Mouse (Mus musculus) cerebellum, adult 9-11 months (tissue): ENCODE results near the gene Stambp.

Experiments used
- DNase-seq: peaks from one replicate; pipeline ENCODE4 v3.0.0; 2022

Gene Stambp

DNA sequence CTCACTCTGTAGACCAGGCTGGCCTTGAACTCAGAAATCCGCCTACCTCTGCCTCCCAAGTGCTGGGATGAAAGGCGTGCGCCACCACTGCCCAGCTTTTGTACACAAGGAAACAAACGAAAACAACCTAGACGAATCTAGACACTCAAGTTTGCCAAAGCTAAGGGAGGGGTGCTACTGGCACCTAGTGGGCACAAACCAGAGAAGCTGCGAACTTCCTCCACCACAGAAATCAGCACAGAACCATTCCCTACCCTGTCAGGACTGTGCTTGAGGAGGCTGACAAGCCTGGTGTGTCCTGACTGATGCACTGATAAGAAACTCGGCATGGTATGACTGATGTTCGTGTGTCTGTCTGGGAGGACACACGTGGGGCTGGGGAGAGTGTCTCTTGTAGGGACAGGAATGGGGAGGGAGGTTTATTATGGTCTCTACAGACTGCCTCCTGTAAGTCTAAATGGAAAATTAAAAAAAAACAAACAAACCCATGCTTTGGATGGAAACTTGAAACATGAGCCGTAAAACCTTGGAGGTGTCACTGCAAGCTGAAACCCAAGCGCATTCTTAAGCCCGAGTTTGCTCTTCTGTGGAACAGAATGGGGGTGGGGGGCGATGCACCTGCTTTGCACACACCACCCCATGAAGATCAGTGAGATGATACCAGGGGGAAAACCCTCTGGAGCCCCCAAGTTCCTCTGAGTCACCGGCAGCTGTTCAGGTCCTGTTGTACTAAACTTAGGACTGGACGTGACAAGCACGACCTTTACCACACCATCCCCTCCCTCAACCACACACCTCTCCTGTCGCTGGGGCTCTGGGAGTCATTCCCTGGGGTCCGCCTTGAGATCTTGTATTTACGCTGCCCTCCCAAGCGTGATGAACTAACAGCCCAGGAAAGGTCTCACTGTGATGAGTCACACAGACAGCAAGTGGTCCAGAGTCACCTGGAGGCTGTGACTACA, 3.3 kb downstream of the Stambp start:
- peak; percentile 35 for DNase-seq

DNA sequence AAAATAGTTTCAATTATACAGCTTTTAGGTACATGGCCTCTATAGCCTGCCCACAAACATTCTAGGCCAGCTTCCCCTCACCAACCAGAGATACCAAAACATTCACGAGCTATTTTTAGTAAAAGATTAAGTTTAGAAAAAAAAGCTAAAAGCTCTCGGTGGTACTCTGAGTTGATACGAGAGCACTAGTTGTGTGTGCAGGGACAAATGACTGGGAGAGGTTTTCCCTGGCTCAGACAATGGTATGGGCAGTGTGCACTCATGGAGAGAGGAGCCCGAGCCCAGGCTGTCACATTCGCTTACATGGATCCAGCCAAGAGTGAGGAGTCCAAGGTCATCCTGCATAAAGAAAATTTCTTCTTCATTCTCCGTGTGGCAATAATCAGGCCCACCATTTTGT, 16.6 kb downstream of the Stambp start:
- DNase-seq, result no peak

DNA sequence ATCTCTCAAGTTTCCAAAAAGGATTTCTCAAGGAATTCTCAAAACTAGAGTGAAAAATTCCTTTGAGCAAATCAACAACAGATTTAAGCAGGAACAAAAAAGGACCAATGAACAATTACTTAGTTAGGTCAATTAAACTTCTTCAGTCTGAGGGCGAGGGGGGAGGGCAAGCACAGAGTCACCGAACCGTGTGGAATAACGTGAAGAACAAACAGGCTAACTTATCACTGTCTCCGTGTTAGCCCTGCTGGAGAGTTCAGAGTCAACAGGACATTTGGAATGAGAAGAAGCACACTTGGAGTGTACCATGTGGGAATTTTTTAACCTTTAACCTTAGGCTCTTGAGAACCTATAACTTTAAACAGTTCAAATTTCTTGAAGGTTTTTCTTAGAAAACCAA, 24.2 kb downstream of the Stambp start:
- DNase-seq, result no peak

DNA sequence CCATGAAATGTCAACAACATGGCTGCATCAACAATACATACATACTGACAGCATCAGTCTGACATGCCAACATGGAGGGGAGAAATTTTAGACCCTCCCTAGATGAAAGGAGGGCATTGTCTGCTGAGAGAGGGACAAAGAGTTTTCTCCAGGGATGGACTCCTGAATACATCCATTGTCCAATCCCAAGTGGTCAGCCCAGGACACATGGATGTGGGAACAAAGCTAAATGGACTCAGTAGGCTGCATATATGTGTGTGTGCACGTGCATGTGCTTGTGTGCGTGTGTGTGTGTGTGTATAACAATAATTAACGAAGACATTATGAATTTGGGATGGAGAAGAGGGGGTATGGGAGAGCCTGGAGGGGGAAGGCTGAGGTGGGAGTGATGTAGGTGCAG, 26.8 kb downstream of the Stambp start:
- no peak for DNase-seq

DNA sequence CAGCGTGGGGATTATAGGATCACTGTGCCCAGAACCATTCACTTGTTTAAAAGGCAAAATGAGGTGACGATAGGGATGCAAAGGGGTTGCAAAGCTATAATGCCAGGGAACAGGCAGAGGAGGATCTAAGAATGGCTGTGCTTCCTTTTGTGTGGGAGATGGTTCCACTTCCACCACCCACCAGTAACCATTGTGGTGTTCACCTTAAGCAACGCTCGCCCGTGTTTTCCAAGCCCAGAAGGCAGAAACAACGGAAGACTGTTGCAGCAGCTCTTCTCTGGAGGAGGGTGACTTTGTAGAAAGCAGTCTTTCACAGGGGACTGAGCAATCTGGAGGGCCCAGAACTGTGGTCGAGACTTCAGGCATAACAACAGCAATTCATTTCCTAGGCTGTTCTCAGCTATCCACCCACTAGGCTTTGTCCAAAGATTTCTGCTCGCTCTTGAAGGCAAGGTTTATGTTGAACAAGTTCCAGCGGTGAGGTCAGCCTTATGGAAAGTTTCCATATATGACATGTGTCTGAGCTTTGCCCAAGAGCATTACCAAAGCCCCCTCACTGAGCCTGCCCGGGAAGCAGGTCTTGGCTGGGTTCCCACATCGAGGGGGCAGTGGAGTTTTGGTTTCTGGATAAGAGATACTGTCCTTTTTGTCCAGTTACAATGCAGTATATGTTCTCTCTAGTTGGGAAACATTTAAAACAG, 30.6 kb downstream of the Stambp start:
- DNase-seq, result peak; percentile 61

DNA sequence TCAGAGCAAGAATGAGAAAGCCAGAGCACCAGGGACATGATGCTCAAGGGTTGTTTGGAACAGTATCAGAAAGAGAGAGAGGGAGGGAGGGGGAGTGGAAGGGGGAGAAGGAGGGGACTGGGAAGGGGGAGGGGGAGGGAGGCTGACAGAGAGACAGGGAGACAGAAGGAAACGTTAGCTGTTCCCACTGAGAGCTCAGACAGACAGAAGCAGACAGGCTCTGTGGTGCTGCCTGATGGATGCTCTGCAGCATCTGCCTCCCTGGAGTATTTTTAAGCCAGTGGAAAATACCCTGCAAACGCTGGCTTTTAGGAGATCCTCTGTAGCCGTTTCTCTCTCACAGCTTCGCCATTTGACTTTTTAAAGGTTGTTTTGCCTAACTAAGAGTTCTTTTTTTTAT, 32.5 kb downstream of the Stambp start:
- no peak for DNase-seq

DNA sequence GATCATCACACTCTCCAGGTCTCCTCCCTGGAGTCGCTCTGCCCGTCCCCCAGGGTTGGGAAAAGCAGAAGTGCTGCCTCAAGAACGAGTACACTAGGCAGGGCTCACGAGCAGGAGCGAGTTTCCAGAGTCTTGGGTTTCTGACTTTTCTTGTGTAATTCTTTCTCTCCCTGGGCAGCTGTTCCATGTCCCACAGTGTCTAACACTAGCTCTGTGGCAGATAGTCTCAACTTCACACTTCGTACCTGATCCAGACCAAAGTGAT, 35.8 kb downstream of the Stambp start:
- no peak for DNase-seq

DNA sequence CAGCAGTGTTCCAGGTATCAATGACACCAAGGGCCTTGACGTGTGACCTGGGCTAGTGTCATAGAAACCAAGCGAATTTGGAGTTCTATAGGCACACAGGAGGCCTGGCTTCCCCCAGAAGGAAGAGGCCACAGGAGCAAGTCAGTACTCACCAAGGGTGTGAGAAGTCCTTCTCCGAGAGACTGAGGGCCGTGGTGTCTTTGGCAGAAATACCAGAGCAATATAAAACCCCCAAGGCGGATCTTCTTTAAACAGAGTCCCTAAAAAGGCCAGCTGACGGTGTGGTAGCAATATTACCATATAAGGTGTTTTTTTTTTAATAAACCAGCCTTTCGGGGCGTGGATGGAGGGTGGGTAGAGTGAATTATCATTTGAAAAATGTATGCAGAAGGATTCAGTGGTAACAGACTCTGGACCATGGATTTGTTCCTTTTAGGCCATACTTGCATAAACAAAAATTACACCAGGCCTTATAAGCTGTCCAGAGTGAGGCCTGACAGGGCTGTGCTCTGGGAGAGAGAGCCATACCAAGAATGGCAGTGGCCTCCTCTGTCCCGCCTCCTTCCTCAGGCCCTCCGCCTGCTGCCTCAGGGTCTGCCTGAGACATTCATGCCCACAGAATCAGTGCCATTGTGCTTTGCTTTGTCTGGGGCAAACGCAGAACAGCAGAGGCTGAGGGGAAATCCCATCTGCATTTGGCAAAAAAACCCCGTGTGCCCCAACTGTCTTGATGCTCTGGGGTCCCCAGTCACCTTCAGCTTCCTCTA, 36.3 kb downstream of the Stambp start, which contains the start of gene Actg2:
Gene Actg2, minus strand, starts transcription at position 238 of the 767 bp plus-strand sequence.
- DNase-seq, result no peak

DNA sequence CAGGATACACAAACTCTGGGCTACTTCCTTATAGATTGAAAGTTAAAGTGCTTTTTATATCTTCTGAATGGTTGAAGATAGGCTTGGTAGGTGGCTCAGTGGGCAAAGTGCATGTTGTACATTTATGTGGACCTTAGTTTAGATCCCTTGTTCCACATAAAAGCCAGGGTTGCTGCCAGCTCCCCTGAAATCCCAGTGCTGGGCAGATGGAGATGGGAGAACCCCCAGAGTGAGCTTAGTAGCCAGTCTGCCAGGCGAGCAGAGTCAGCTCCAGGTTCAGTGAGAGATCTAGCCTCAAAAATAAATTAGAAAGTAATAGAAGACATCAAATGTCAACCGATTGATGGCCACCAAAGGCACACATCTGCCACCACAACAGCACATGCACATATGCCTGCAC, 39.9 kb downstream of the Stambp start:
- peak; percentile 86 for DNase-seq

DNA sequence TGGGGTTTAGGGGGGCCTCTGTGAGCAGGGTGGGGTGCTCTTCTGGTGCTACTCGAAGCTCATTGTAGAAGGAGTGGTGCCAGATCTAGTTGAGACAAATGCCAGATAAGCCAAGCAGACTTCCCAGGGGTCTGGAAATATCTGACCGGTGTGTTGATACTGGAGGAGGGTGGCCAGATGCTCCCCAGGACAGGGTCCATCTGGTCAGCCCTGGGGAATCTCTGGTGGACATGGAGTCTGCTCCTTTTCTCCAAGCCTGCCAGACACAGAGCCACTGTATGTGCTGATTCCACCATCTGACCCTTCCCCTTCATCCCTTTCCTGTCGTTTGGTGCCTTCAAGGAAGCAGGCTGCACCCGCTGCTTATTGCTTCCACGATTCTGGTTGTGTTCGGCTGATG, 49.3 kb downstream of the Stambp start:
- peak; percentile 73 for DNase-seq

DNA sequence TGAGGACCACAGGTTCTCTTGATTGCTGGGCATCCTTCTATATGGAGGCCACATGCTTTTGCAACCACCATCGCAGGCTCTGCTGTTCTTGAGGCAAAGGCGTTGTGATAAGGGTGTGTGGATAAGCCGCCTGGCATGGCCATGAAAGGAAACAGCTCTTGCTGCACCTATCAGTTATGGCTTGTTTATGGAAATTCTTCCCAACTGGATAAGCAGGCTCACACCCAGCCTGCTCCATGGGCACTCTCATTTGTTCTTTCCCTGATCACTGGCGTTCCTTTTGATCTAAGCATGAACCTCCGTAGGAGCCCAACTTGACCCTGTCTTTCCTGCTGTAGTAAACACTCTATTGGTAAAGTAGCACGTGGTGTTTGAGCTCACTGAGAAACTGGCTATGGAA, 50.7 kb downstream of the Stambp start:
- no peak for DNase-seq

DNA sequence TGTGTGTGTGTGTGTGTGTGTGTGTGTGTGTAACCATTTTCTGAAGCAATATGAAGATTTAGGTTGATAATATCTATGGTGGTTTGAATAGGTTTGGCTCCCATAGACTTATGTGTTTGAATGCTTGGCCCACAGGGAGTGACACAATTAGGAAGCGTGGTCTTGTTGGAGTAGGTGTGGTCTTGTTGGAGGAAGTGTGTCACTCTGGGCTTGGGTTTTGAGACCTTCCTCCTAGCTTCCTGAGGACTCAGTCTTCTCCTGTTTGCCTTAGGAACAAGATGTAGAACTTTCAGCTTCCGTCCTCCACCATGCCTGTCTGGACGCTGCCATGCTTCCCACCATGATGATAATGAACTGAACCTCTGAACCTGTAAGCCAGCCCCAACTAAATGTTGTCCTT, 53.9 kb downstream of the Stambp start:
- no peak for DNase-seq

DNA sequence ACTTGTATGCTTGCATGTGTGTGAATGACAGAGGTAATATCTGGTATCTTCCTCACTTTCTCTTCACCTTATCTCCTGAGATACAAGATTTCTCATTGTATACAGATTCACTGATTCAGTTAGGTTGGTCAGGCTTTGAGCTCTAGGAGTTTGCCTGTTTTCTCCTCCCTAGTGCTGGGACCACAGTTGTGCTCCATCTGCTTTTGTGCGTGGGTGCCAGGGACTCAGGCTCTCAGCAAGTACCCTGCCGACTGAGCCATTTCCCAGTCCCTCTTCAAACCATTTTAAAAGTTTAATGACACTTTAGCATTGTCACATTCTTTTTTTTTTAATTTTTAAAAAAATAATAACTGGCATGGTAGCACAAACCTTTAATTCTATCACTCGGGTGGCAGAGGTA, 57.4 kb downstream of the Stambp start:
- DNase-seq, result no peak

DNA sequence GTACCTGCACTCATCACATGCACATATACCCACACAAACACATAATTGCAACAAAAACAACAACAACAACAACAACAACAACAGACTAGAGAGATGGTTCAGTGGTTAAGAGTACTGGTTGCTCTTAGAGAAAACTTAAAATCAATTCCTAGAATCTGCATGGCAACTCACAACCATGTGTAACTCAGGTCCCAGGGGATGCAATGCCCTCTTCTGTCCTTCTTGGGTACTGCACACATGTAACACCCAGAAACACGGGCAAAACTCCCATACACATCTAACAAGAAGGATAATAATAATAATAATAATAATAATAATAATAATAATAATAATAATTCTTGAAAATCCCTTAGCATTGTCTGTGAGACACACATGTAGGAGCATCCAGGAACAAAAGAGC, 60.0 kb downstream of the Stambp start:
- DNase-seq, result peak; percentile 56

DNA sequence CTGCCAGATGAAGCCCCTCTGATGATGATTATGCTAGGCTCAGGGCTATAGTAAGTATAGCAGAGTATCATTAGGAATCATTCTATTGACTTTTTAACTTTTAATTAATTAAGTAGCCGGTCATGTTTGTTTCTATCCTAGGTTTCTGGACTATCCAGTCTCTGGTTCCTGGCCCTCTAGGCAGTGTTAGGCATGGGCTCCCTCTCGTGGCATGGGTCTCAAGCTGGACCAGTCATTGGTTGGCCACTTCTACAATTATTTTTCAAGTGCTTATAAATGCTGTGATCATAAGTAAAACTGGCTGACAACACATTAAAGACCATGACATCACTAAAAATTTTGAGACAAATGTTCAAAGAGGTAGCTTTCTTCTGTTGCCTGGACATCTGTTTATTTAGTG, 62.3 kb downstream of the Stambp start:
- DNase-seq, result no peak

DNA sequence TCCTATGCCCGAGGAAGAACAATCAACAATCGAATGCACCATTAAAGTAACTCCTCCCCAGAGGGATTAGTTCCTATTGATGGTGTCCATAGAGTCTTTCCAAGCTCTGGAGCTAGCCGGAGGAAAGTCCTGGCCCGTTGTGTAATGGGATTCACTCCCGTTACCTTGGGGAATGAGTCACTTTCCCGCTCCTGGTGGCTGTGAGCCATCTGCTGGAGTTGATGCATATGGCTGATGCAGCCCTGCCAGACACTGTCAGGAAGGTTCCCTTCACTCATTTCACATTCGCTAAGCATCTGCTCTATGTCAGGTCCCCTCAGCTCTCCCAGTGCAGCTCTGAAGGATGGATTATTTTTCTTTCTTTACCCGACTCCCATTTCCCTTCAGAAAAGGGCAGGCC, 63.1 kb downstream of the Stambp start:
- DNase-seq, result peak; percentile 84

DNA sequence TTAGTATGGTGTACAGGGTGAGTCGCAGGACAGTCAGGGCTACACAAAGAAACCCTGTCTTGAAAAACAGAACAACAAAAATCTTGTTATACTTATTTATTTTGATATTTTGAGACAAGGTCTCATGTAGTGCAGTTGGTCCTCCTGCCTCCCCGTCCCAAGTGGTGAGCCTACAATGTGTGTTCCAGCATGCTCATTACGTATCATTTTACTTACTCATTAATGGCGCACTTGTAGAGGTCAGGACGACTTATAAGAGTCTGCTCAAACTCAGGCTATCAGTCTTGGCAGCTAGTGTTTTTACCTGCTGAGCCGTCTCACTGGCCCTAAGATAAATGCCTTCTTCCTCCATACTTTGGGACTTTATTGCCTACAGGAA, 65.4 kb downstream of the Stambp start:
- DNase-seq, result no peak

DNA sequence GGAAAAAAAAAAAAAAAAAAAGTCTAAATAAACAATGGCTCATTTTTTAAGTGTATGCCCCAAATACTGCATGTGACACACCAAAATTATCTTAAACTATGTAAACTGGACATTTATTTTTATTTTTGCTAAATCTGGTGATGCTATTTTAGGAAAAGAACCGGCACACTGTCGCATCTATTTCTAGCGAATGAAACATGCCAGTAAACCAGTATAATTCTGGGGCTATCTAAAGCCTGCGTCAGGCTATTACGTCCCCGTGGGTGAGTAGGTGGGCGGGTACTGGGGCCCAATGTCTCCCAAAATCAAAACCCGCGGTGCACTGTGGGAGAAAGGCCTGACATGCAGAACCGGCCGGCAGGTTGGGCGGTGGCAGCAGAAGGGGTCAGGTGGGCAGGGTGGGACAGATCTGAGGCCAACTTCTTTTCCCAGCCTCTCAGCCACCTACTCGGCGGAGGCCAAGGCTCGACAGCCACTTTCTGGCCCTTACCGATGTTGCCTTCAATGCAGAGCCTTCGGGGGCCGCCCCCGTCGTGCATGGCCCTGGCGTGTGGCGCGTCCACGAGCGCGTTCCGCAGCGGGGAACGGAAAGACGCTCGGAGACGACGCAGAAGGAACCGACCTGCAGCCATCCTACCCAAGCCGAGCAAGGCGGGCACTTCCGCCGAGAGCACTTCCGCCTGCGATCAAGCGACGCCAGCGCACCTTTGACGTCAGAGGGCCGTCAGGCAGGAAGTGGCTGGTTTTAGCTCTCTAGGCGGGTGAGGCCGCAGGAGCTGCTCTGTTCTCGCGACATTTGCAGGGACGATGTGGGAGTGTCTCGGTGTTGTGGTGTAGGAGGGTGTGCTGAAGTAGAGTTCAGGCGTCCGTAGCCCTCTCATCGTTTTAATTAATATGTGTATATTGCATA, 66.0 kb downstream of the Stambp start, which contains the start of gene Dguok:
Gene Dguok, minus strand, starts transcription at position 712 of the 910 bp plus-strand sequence.
- DNase-seq, result peak; percentile 99

DNA sequence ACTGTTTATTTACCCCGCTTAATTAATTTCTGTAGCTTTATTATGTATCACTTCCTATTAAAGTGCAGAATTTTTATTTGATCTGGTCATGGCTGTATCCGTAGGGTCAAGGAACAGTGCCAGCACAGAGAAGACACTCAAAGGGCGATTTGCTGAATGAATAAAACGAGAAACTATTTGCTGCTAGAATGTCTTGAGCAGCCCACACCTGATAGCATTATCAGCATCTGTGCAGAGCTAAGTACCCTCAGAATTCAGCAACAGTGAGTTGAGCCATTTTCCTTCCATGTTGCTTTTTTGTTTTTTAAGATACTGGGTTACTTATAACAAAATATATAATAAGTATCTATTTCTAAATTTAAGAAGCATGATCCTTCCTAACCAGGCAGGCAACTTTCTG, 67.0 kb downstream of the Stambp start:
- DNase-seq, result no peak

DNA sequence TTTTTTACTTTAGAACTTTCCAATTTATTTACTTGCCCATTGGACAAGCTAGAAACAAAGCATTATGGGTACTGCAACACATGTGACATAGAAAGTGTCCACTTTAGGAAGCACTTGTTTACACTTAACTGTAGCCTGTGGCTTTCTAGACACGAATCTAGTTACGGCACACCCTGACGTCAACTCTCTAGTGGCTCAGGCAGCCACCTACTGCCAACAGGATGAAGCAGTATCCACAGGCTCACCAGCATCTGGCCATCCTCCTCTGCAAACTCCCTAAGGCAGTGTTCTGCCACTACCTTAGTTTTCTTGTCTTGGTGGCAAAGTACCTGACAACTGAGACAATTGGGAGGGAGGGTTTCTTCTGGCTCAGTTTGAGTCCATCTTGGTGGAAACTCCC, 69.2 kb downstream of the Stambp start:
- DNase-seq, result no peak

DNA sequence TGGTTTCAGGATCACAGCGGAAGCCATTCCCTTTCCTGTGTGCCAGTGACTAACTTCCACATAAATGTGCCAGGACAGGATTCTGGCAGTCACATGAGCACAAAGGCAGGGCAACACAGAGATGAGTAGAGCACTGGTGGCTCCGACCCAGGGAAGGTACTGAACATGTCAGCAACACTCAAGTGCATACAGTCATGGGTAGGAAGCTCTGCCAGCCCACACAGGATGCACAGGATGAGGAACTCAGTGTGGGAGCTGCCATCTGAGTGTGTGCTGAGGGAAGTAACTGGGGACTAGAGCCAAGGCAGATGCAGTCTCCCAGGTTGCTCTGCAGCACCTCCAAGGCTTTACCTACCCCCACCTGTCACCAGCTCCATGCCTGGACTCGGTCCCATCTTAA, 69.9 kb downstream of the Stambp start:
- DNase-seq, result peak; percentile 53

DNA sequence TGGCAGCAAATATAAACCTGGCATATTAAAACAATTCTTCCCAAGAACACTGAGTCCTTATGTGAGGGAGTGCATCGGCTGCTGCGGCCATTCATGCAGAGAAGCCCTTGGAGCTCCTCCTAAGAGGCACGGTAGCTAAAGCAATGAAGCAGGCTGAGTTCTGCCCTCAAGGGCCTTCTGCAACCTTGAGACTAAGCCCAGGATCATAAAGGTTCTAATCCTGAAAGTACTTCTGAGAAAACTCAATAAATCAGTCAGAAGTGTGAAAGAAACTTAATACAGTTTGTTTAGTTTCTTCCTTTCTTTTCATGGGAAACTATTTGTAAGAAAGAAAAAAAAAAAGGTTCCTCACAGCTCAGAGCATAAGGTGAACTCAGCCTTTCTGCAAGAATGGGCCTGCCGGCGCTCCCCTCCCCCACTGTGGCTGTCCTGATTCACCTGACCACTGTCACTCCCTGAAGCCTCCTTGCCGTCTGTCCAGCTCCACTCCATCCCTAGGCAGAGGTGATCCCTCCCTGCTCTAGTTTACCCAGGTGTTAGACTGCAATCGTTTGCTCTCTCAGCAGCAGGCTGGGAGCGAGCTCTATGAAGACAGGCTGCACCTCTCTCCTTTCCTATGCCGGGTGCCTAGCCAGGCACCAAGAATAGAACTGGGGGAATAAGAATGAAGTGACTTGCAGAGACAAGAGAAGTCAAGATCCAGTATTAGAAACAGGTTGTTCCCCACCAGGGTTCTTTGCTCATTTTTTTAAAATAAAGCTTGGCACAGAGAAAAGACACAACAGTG, 70.8 kb downstream of the Stambp start:
- no peak for DNase-seq
